Mouse (Mus musculus) lung, adult 2 months (tissue): ENCODE data around the gene Tmppe. TPM values are rescaled to one million over a fixed set of nuclear protein-coding genes. Genes with fewer than 3 reads are reported as not detected.

ENCODE experiments used
- DNase-seq: peaks from one replicate; pipeline ENCODE4 v3.0.0; 2022
- H3K4me1 ChIP-seq: fragments of 200-500 bp; 2 replicates; pipeline ENCODE4 v1.6.1; 2011; ENCODE audit warnings: low read length; ENCODE audit not compliant: control insufficient read depth, insufficient read depth
- H3K4me3 ChIP-seq: fragments of 200-500 bp; replicated peaks from 2 replicates; pipeline ENCODE3; 2011; ENCODE audit warnings: low read depth, mild to moderate bottlenecking, control low read depth, low read length; ENCODE audit errors: extremely low read depth
- CTCF ChIP-seq: fragments of 200-500 bp; IDR thresholded peaks from 2 replicates; pipeline ENCODE4 v1.5.1; 2011; ENCODE audit warnings: mild to moderate bottlenecking, low read length, control low read depth; ENCODE audit not compliant: insufficient read depth
- POLR2A ChIP-seq: fragments of 200-500 bp; IDR thresholded peaks from 2 replicates; pipeline ENCODE4 v1.6.1; 2011; ENCODE audit warnings: low read depth, mild to moderate bottlenecking, control low read depth, low read length, borderline replicate concordance; ENCODE audit errors: extremely low read depth
- WGBS: fragments of 180-500 bp; shearing (Covaris S2); methylation state at CpG from one replicate; pipeline ENCODE4 v1.1.7; 2018; 5-methylcytosine and 5-hydroxymethylcytosine counted together
- polyA plus RNA-seq: library from polyadenylated mRNA; depleted of rRNA; stranded (reverse); fragments of >200 nt; gene quantifications from 2 replicates; pipeline ENCODE4 v1.2.3, GENCODE M21; 2012

Gene Tmppe
- polyA plus RNA-seq, 1 experiment: 9.7 TPM

DNA sequence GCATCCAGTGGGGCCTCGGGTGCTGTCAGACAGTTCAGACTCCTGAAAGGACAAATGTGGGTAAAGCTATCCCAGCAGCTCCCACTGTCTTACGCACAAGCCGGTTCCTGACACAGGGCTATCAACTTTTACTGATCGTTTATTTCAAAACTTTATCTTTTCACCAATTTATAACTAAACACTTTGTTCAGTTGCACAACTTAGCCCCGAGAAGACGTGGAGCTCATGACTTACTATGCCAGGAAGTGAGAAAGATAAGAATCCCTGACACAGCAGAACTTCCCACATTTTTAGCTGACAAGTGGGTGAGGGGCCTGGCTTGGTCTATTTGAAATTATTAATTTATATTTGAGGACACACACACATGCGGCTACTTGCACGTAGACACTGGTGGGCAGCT lies 6.2 kb upstream of the Tmppe start:
- no peak for TF ChIP-seq POLR2A
- no peak for TF ChIP-seq CTCF
- Histone ChIP-seq H3K4me1 (no peaks in the 10 kb centered on the region), H3K4me3 (no peak overlapping the region)
- 53% methylated on average over 8 of the region's 8 CpGs for WGBS
- no peak for DNase-seq

DNA sequence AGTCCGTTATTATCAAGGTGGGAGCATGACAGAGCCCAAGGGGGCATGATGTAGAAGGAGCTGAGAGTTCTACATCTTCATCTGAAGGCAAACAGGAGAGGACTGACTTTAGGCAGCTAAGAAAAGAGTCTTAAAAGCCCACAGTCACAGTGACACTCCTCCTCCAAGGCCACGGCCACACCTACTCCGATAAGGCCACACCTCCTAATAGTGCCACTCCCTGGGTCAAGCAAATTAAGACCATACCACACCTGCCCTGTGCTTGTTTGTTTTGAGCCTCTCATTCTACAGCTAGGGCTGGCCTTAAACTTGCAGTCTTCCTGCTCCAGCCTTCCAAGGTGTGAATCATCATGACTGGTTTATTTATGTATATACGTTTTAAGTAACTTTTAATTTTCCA lies 5.6 kb upstream of the Tmppe start:
- no peak for DNase-seq
- Histone ChIP-seq H3K4me1 (no peaks in the 10 kb centered on the region), H3K4me3 (no peak overlapping the region)
- WGBS: 79% methylated on average over 4 of the region's 4 CpGs
- TF ChIP-seq POLR2A (no peak), CTCF (no peak)

- no peak for TF ChIP-seq POLR2A
- TF ChIP-seq CTCF: no peak
- Histone ChIP-seq H3K4me1 (peaks cover 5% of the 10 kb centered on the region; the same call in 1 of the 2 replicates), H3K4me3 (no peak overlapping the region)
- DNase-seq: no peak
- 96% methylated on average over 12 of the region's 12 CpGs for WGBS
These were observed 1.2 kb upstream of the Tmppe start for GRCm38 (mm10) chr9:114399680-114400079.

DNA sequence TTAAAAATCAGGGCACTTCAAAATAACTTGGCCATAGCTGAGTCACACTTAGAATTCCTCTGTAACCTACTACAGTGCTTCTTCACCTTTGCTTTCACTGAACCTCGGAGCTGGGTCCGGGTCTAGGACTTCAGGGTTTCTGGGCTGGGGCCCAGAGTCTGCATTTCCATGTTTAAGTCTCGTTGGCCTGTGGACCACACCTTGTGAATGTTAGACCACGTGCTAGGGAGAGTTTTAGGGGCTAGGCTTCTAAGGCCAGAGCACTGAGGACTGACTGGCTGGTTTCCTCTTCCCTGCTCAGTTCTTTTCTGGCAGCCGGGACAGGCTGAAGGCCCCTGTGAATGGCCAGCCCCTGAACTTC lies 337 bp upstream of the Tmppe start:
- TF ChIP-seq POLR2A: no peak
- TF ChIP-seq CTCF: no peak
- Histone ChIP-seq H3K4me3 (peak overlapping the region; percentile 92), H3K4me1 (peaks cover 5% of the 10 kb centered on the region; the same call in 1 of the 2 replicates)
- no peak for DNase-seq
- 12% methylated on average over 5 of the region's 5 CpGs for WGBS

- WGBS: 3% methylated on average over 16 of the region's 16 CpGs
- peak; percentile 37 for DNase-seq
- Histone ChIP-seq H3K4me3 (peak overlapping the region; percentile 92), H3K4me1 (peaks cover 5% of the 10 kb centered on the region; the same call in 1 of the 2 replicates)
- TF ChIP-seq POLR2A (no peak), CTCF (no peak)
These were observed 778 bp downstream of the Tmppe start for GRCm38 (mm10) chr9:114401685-114402080.

- Histone ChIP-seq H3K4me1 (no peaks in the 10 kb centered on the region), H3K4me3 (no peak overlapping the region)
- 81% methylated on average over 2 of the region's 2 CpGs for WGBS
- no peak for DNase-seq
- no peak for TF ChIP-seq CTCF
- TF ChIP-seq POLR2A: no peak
These were observed 6.8 kb downstream of the Tmppe start for GRCm38 (mm10) chr9:114407676-114408075.

- no peak for TF ChIP-seq POLR2A
- no peak for TF ChIP-seq CTCF
- 91% methylated on average over 11 of the region's 11 CpGs for WGBS
- DNase-seq: no peak
- H3K4me3 ChIP-seq: no peak overlapping the region
- H3K4me1 ChIP-seq: no peaks in the 10 kb centered on the region
These were observed 9.5 kb downstream of the Tmppe start for GRCm38 (mm10) chr9:114410313-114410862.

- WGBS: 85% methylated on average over 5 of the region's 5 CpGs
- Histone ChIP-seq H3K4me1 (no peaks in the 10 kb centered on the region), H3K4me3 (no peak overlapping the region)
- no peak for TF ChIP-seq CTCF
- no peak for TF ChIP-seq POLR2A
- no peak for DNase-seq
These were observed 10.4 kb downstream of the Tmppe start for GRCm38 (mm10) chr9:114411295-114411694.

DNA sequence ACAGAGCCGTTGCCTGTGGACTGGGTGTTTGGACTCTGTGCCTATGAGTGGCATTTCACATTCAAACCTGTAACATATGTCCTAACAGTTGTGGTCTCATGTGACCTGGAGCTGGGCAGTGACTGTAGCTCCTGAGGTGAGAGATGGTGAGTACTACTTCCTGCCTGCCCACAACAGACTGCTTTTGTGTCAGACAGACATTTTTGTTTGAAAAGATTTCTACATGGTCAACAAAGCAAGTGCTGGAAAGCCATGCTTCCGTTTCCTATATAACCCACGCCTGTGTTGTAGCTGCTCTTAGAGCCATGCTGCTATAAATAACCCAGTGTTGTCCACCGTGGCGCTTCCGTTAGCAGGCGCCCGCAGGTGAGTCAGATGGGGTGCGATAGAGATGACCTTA lies 11.5 kb downstream of the Tmppe start:
- no peak for TF ChIP-seq POLR2A
- no peak for TF ChIP-seq CTCF
- no peak overlapping the region for H3K4me3 ChIP-seq
- no peaks in the 10 kb centered on the region for H3K4me1 ChIP-seq
- WGBS: 69% methylated on average over 9 of the region's 9 CpGs
- no peak for DNase-seq

DNA sequence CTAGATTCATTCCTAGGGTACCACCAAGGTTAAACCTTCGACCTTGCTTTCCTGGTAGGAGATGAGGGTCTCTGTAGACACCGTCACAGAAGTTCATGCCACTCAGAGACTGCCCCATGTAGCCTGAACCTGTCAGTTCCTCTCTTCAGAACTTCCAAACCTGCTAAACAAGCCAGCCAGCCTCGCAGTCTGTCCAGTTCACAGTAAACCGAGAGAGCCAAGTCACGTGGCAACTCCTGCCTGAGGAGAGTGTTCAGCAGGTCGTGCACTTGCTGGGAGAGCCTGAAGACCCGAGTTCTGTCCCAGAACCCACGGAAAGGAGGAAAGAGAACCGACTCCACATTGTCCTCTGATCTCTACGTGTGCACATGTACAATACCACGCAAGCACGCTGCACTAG lies 13.0 kb downstream of the Tmppe start:
- DNase-seq: no peak
- H3K4me1 ChIP-seq: no peaks in the 10 kb centered on the region
- no peak overlapping the region for H3K4me3 ChIP-seq
- TF ChIP-seq CTCF (no peak), POLR2A (no peak)
- WGBS: 75% methylated on average over 12 of the region's 12 CpGs
